Mouse (Mus musculus) T-helper 2 cell (primary cell): ENCODE measurements around the gene Iqsec1.
"Not testable (repeated sequence)": the region's sequence is repeated elsewhere in the genome, so short reads cannot be mapped to it uniquely, and the experiment has no call there.

ENCODE experiments used
- in situ Hi-C: fragments of 300-600 bp; cut with MboI, MseI; formaldehyde crosslinking; loops from one replicate; pipeline ENCODE4 v1.15.1; 2025; ENCODE audit warnings: high pct_unique_total_duplicates

Iqsec1 gene

DNA sequence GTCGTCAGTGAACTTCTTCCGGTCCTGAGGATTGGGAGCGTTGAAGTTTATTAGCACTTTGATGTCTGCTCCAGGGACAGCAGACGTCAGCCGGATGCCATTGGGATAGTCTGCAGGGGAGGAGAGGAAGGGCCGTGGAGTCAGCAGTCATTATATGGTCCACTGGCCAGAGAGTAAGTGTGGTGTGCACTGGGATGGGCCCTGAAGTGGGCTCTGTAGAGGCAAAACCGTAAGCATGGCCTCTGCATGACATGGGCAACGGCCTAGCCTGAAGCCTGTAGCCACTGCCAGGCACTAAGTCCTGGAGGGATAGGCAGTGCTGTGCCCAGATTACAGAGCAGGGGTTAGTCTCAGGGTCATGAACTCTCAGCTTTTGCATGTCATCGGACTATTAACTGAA is 319.8 kb downstream of the Iqsec1 start:
- in situ Hi-C loops, result no loop called here

DNA sequence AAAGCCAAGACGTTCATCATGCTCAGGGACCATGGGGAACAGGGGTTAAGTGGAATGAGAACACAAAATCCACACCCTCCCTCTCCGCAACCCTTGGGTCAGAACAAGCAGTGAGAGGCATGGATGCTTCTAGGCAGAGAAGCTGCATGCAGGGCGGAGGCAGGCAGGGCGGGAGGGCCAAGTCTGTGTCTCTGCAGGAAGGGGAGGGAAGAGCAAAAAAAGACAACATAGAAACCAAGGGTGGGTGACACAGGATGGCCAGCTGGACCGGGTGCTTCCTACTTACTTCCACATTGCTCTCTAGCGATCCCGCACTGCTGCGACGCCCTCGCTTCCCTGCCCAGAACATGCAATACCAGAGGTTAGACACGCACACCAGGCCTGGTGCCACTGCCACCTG is 324.7 kb downstream of the Iqsec1 start:
- in situ Hi-C loops, result no loop called here

DNA sequence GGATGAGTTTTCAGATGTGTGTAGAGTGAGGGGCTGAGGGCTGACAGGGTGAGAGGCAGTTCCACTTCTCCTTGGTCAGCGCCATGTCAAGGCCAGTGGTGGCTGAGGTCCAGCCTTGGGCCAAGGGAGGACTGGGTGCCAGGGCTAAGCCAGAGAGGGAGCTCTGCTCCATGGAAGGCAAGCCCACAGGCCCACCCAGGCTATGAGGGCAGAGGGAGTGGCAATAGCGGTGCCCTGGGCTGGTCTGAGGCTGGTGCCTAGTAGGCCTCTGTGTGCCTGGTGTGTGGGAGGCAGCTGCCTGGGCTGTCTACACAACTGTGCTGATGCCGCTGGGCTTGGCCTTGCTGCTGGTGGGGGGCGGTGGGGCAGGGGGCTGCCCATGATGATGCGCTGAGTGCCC is 326.3 kb downstream of the Iqsec1 start:
- in situ Hi-C loops, result no loop called here

DNA sequence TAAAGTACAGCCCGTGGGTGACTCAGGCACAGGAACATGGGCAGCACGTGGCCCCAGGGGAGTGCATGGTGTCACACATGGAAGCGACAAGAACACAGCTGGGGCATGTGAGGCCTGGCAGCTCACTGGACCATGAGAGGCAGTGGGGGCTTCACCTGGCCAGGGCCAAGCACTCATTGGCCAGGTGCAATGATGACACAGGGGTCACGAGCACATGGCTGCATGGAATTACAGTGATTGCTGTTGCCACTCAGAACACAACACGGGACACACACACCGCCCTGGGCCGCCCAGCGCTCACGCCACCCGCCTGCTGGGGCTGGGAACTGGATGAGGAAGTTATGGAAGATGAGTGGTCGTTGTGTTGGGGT is 327.5 kb downstream of the Iqsec1 start:
- in situ Hi-C loops, result no loop called here

DNA sequence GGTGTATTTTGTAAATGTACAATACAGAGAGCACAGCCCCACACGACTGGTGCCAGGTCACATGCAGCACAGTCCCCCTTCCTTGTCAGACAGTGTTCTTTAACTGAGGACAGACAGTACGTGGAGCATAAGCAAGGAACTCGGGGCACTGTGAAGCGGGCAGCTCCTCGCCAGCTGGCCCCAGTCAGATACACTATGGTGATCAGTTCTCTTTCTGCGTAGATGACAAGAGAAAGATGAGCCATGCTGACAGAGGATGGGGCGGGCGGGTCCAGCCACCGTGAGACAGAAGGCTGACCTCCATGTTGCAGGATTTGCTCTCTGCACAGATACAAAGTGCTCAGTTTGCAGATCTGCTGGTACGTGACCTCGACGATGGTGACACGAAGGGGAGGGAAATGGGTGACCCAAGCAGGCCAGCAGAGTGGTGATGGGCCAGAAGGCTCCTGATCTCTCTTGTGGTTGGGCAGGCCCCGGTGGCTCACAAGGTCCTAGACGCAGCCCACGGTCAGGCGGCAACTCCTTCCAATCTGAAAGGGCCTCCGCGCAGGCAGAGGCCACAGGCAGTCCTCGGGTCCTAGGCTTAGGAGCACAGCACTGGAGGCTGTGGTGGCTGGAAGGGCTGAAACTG is 328.0 kb downstream of the Iqsec1 start:
- in situ Hi-C loops, result no loop called here

DNA sequence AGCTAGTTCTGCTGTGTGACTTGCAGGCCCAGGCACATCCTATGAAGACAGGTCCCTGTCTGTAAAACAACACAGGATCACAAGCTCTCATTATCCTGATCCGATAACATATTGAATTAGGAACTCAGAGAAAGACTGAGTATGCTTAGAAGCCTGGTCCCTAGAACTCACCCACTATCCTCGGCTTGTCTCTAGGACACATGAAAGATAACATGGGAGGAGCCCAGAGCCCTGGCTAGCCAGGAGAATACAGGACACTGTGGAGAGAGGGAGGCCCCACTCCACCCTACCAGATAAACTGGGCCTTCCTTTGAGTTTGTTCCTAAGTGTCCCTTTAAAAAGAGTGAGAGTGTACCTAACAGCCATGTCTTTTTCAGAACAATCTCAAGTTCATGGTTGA is 328.6 kb downstream of the Iqsec1 start:
- in situ Hi-C loops, result loop anchor here (5.0 to 10.0 kb wide), 2 partner anchors 67 to 1375 kb away; no protein-coding TSS in a partner anchor

DNA sequence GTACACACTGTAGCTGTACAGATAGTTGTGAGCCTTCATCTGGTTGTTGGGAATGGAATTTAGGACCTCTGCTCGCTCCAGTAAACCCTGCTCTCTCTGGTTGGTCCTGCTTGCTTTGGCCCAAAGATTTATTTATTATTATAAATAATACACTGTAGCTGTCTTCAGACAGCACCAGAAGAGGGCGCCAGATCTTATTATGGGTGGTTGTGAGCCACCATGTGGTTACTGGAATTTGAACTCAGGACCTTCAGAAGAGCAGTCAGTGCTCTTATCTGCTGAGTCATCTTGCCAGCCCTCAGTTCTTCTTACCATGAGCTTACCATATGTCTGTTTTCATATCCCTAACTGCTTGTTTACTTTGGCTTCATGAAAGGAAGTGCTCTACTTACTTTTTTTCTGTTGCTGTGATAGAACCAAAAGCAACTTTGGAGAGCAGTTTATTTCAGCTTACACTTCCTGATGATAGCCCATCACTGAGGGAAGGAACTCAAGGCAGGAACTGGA is 332.1 kb downstream of the Iqsec1 start:
- in situ Hi-C loops, result loop anchor here (5.0 to 10.0 kb wide), 2 partner anchors 71 to 1372 kb away; no protein-coding TSS in a partner anchor

DNA sequence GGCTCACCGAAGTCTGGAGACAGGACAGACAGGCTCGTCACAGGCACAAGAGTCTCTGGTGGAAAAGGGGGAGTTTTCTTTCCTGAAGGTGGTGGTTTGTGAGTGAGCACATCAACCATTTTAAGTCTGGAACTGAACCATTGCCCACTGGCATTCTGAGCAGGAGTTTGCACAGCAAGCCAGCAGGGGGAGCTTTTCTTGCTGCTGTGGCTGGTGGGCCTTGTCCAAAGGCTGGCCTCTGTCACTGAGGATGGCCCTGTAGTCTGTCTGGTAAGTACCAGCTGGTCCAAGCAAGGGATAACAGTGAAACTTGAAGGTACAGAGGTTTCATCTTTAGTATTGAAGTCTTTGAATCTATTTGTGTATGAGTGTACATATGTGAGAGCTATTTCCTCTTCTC is 334.7 kb downstream of the Iqsec1 start:
- in situ Hi-C loops, result loop anchor here (10.0 kb wide), 1 partner anchor 1369 kb away; no protein-coding TSS in a partner anchor

DNA sequence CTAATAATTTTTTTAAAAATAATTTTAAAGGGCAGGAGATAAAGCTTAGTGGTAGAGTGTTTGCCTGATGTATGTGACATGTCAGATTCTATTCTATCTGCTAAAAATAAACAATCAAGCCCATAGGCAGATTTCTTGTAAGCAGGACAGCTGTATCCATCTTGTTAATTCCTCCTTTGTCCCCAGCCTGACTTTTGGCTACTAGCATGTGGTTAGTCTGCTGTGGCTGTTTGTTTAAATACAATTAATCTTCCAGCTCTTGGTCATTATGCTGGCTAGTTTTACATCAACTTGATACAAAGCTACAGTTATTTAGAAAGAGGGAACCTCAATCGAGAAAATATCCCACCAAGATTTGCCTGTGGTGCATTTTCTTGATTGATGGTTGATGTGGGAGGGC is 337.9 kb downstream of the Iqsec1 start:
- in situ Hi-C loops, result loop anchor here (10.0 kb wide), 1 partner anchor 1366 kb away; no protein-coding TSS in a partner anchor

DNA sequence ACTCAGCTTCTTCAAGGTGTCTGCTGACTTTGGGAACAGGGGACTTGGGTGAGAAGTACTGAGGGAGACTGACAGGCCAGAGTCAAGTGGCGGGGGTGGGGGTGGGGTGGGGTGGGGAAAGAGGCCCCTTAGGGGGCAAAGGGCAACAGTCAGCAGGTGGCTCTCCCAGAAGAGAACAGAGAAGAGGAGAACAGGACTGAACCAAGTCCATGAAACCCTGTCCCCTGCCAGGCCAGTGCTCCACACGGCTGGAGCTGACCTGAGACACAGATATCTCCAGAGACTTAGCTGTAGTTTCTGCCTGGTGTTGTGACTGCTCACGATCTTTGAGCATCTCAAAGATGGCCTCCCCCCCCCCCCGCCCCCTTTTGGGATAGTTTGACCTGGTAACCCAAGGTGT is 339.2 kb downstream of the Iqsec1 start:
- in situ Hi-C loops, result no loop called here

DNA sequence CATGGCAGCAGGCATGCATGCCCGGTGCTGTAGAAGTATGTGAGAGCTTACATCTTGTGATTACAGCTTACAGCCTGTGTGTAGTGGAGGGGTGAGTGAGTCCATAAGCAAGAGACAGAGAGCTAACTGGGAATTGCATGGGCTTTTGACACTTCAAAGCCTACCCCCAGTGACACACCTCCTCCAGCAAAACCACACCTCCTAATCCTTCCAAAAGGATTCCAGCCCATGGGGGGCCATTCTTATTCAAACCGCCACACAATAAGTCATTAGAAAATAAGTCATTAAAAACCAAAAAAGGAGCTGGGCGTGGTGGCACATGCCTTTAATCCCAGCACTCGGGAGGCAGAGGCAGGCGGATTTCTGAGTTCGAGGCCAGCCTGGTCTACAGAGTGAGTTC is 340.1 kb downstream of the Iqsec1 start:
- in situ Hi-C loops, result no loop called here

DNA sequence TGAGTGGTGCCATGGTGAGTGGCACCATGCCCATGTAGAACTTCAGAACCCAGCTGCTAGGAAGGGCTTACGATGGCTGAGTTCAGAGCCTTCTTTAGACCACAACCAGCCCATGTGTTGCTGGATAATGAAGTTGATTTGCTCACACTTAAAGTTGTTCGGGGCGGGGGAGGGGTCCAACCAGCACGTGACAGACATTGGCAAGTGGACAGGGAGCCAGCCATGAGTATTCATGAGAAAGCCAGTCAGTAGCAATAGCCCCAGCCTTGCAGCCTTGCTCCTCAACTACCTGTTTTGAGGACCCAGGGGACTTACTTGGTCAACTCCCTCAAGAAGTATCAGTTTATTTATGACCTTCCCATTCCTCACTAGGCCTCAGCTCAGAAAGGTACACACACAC is 343.5 kb downstream of the Iqsec1 start:
- in situ Hi-C loops, result no loop called here

DNA sequence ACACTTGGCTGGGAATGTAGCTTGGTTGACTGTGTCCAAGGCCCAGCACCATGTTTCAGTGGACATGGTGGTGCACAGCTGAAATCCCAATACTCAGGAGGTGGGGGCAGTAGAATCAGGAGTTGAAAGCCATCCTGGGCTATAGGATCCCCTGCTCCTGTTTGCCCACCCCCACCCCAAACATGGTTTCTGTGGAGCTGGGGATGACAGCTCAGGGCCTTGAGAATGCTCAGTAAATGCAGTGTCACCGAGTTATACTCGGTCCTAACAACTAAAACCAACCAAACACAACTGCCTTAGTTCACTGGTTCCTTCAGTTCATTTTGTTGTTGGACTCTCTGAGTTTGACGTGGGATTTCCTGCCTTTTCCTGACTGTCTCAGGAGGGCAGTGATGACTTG is 345.4 kb downstream of the Iqsec1 start:
- in situ Hi-C loops, result no loop called here

DNA sequence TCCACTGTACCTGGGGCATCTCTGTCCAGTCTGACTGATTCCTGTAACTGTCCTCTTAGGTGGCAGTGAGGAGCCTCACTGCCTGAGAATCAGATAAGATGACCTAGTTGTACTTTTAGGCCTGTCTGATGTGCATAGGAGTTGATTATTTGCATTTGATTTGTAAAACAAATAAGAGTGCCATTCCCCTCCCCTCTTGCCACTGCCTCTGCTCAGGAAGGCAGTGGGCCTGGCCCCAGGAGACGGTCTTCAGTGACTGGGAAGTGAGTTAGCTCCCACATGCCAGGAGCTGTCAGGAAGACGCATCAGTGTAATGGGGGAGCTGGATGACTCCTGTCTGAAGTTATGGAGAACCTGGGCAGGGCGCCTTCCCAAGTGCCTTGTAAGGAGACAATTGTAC is 352.9 kb downstream of the Iqsec1 start:
- in situ Hi-C loops, result no loop called here

DNA sequence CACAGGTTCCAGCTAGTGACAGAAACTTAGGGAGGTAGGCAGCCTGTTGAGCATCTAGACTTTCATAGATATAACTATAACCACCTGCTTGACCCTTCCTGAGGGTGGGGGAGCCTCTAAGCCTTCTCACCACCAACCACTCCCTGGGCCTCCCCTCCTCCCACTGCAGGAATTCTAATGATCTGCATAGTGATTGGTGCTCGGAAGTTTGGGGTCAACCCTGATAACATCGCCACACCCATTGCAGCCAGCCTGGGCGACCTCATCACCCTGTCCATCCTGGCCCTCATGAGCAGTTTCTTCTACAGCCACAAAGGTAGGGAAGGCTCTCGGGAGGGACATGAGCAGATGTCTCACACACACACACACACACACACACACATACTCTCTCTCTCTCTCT is 353.4 kb downstream of the Iqsec1 start:
- in situ Hi-C loops, result no loop called here

DNA sequence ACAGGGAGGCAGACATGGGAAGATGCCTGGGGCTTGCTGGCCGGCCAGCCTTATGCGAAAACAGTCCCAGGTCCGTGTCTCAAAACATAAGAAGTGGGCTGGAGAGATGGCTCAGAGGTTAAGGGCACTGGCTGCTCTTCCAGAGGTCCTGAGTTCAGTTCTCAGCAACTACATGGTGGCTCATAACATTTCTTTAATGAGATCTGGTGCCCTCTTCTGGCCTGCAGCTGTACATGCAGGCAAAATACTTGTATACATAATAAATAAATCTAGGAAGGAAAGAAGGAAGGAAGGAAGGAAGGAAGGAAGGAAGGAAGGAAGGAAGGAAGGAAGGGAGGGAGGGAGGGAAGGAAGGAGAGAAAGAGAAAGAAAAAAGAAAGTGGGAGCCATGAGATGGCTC is 356.0 kb downstream of the Iqsec1 start:
- in situ Hi-C loops, result not testable (repeated sequence)

DNA sequence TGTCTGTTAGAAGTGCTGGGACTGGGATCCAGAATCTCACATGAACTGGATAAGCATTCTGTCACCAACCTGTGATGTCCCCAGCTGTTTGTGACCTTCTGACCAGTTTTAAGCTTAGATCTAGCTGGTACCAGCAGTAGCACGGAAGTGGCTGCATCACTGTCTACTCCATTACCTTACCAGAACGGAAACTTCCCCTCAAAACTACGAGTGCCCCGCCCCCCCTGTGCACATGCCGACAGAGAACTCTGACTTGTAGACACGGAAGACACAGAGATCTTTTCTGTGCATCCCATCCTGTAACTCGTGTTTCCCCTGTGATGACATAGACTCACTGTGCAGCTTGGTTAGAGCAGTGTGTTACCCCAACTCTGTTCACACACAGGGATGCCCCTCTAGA is 358.1 kb downstream of the Iqsec1 start:
- in situ Hi-C loops, result no loop called here

DNA sequence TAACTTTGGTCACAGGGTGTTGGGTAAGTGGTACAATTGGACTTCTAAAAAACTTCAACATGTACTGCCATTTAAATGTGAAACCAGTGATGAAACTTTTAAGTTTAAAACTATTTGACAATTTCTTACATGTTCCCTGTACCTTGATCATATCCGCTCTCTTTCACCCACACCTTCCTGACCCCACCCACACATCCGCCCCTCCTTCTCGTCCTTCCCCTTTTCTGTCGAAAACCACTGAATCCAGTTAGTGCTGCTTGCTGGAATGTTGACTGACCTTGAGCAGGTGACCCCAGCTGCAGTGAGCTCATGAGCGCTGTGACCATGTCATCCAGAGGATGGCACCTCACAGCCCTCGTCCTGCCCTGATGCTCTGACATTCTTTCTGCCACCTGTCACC is 359.0 kb downstream of the Iqsec1 start:
- in situ Hi-C loops, result no loop called here

DNA sequence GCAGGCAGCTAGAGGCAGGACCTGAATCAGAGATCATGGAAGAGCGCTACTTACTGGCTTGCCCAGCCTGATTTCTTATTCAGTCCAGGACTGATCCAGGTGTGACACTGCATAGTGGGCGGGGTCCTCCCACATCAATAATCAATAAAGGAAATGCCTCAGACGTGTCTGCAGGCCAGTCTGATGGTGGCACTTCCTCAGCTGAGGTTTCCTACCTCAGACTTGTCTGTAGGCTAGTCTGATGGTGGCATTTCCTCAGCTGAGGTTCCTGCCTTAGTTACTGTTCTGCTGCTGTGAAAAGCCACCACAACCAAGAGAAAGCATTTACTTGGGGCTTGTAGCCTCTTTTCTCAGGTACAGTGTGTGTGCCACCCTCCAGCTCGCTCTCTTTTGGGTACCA is 360.9 kb downstream of the Iqsec1 start:
- in situ Hi-C loops, result no loop called here

DNA sequence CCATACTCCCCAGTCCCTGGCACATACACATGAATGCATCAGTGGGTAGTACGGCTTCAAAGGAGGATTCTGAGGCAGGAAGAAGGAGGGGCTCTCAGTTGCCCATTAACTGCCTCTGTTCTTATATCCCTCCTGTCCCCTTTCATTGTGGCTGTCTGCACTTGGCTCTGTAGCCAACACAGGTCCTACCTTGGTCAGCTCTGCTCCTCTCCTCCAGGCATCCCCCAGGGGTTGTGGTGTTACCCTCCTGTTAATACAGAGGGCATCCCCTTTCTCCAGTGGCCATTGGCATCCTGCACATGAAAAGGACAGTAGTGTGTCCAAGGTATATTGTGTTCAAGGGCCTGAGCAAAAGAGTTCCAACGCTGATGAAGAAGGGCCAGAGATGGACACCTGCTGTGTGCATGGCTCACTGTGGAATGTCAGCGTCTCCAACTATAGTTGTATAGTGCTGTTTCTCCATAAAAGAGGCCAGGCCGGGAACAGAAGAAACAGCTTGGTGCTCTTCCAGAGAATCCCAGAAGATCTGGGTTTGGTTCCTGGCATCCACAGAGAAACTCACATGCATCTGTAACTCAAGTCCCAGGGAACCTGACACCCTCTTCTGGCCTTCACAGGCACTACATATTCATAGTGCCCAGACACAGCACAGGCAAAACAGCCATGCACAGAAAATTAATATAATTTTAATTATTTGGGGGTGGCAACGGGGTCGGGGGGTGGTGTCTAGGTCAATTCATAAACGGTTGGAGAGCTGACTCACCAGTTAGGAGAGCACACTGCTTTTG is 363.1 kb downstream of the Iqsec1 start:
- in situ Hi-C loops, result no loop called here

DNA sequence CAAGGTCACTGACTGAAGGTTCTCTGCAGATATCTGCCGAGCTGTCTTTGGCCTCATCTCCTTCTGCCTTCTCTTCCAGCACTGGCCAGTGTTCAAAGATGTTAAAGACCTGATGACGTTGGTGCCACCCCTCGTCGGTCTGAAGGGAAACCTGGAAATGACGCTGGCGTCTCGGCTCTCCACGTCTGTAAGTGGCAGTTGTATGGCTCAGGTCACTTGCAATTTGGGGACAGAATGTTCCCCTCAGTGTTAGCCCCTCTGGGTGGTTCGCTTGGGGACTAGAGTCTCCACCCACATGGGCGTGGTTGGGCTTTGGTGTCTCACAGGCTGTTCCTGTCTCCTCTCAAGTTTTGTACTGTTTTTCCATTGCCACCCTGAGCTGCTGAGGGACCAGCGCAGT is 363.8 kb downstream of the Iqsec1 start:
- in situ Hi-C loops, result no loop called here

DNA sequence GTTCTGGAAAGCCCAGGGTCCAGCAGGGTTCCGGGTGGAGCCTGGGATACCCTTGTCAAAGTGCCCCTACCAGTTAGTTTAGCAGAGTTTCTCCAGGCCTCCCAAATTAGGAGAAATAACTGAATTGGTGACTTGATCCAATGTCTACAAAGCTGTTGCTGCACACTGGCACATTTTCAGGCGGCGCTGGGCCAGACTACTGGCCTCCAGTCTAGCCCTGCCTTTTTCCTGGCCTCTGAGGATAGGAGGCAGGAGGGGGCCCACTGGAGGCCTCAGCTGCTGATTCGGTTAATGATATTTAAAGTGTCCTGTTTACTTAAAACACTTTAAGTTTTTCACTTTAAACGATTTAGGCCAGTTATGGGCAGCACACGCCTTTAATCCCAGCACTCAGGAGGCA is 364.3 kb downstream of the Iqsec1 start:
- in situ Hi-C loops, result no loop called here

DNA sequence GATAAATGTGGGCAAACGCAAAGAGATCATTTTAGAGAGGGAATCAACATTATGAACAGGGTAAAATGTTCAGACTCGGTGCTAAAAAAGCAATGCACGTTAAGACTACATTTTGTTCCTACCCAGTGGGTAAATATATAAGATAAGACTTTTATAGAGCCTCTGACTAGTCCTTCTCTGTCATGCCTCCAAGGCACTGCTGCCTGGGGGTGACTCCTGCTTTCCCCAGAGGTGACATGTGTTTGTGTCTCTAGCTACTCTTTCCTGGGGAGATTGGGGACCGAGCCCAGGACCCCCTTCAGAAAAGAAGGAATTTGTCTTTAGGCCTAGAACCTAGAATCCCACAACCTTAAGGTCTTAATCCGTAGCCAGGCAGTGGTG is 365.0 kb downstream of the Iqsec1 start:
- in situ Hi-C loops, result no loop called here
